Mouse (Mus musculus): ENCODE measurements at regions not wholly inside any gene's neighbourhood (a gene's known extent, or its start where the extent isn't known, plus 50 kb on each side); places are given as distances from the start of the nearest gene placed in this dataset.

GRCm38 (mm10) chr10:104255250-104255649, 61.4 kb downstream of the Gm4340 start:
- peak; percentile 56 to 71 for ATAC-seq (replicated peaks in 1 of 2; ENCODE audit: insufficient read depth in 1 of 2, low FRiP score in 2 of 2, low TSS enrichment in 1 of 2, low read depth in 1 of 2, poor library complexity in 2 of 2, severe bottlenecking in 2 of 2)

GRCm38 (mm10) chr10:104274841-104275240, 81.0 kb downstream of the Gm4340 start:
- no peak for ATAC-seq (replicated peaks in 1 of 2; ENCODE audit: insufficient read depth in 1 of 2, low FRiP score in 2 of 2, low TSS enrichment in 1 of 2, low read depth in 1 of 2, poor library complexity in 2 of 2, severe bottlenecking in 2 of 2)

GRCm38 (mm10) chr10:104299146-104299545, 105.3 kb downstream of the Gm4340 start:
- ATAC-seq (replicated peaks in 1 of 2; ENCODE audit: insufficient read depth in 1 of 2, low FRiP score in 2 of 2, low TSS enrichment in 1 of 2, low read depth in 1 of 2, poor library complexity in 2 of 2, severe bottlenecking in 2 of 2): no peak
